Mouse (Mus musculus) bone marrow macrophage, adult 2 months (primary cell): ENCODE measurements around the gene Avpr1a. TPM values are rescaled to one million over a fixed set of nuclear protein-coding genes. Genes with fewer than 3 reads are reported as not detected.

Experiments used
- H3K27ac ChIP-seq: 2 replicates; pipeline ENCODE4 v1.5.1; 2012; ENCODE audit warnings: low read depth, low read length; ENCODE audit not compliant: insufficient read depth
- H3K4me1 ChIP-seq: 2 replicates; pipeline ENCODE4 v1.6.1; 2012; ENCODE audit warnings: low read length; ENCODE audit not compliant: control insufficient read depth, insufficient read depth
- H3K4me3 ChIP-seq: 2 replicates; pipeline ENCODE4 v1.5.1; 2012; ENCODE audit warnings: mild to moderate bottlenecking, low read length, moderate library complexity; ENCODE audit not compliant: insufficient read depth
- CTCF ChIP-seq: IDR thresholded peaks from 2 replicates; pipeline ENCODE4 v1.5.1; 2012; ENCODE audit warnings: low read depth, mild to moderate bottlenecking, low read length, moderate library complexity
- POLR2A ChIP-seq: IDR thresholded peaks from 2 replicates; pipeline ENCODE4 v1.6.1; 2012; ENCODE audit warnings: mild to moderate bottlenecking, low read depth, low read length, borderline replicate concordance
- polyA plus RNA-seq: library from polyadenylated mRNA; stranded (reverse); fragments of >200 nt; gene quantifications from 2 replicates; pipeline ENCODE4 v1.2.4, GENCODE M21; 2012; ENCODE audit not compliant: missing spikeins, insufficient read depth, insufficient read length

Avpr1a gene
- polyA plus RNA-seq: 0.27 TPM in 1 of 2 replicates, not detected in the other

GRCm38 (mm10) chr10:122447861-122448716 lies at the start of gene Avpr1a:
TSS of gene Avpr1a (plus strand) at chr10:122448499.
- no peak for TF ChIP-seq POLR2A
- no peak for TF ChIP-seq CTCF
- Histone ChIP-seq H3K4me3 (no peak within 1 kb of the TSS), H3K4me1 (no peaks in the 10 kb centered on the region), H3K27ac (no peak within 1 kb of the TSS)

GRCm38 (mm10) chr10:122402270-122402669 lies 46.0 kb upstream of the Avpr1a start:
- no peak for TF ChIP-seq CTCF
- no peak for TF ChIP-seq POLR2A
- Histone ChIP-seq H3K4me1 (no peaks in the 10 kb centered on the region), H3K27ac (no peak overlapping the region), H3K4me3 (no peak overlapping the region)

- H3K4me1 ChIP-seq: no peaks in the 10 kb centered on the region
- TF ChIP-seq CTCF: no peak
- TF ChIP-seq POLR2A: no peak
- no peak overlapping the region for H3K4me3 ChIP-seq
- H3K27ac ChIP-seq: no peak overlapping the region
Observed at GRCm38 (mm10) chr10:122406333-122406732, 42.0 kb upstream of the Avpr1a start.

GRCm38 (mm10) chr10:122408697-122409409 lies 39.4 kb upstream of the Avpr1a start:
- H3K4me1 ChIP-seq: no peaks in the 10 kb centered on the region
- H3K4me3 ChIP-seq: no peak overlapping the region
- no peak for TF ChIP-seq CTCF
- TF ChIP-seq POLR2A: no peak
- no peak overlapping the region for H3K27ac ChIP-seq

- Histone ChIP-seq H3K4me1 (no peaks in the 10 kb centered on the region), H3K4me3 (no peak overlapping the region), H3K27ac (no peak overlapping the region)
- TF ChIP-seq CTCF (no peak), POLR2A (no peak)
Observed at GRCm38 (mm10) chr10:122410791-122411190, 37.5 kb upstream of the Avpr1a start.

- no peak overlapping the region for H3K27ac ChIP-seq
- no peak for TF ChIP-seq POLR2A
- no peak for TF ChIP-seq CTCF
- no peak overlapping the region for H3K4me3 ChIP-seq
- H3K4me1 ChIP-seq: no peaks in the 10 kb centered on the region
Observed at GRCm38 (mm10) chr10:122432690-122433089, 15.6 kb upstream of the Avpr1a start.

GRCm38 (mm10) chr10:122447275-122447674 lies 1.0 kb upstream of the Avpr1a start:
- no peak for TF ChIP-seq POLR2A
- peak; percentile 45 for TF ChIP-seq CTCF
- Histone ChIP-seq H3K27ac (no peak overlapping the region), H3K4me1 (no peaks in the 10 kb centered on the region), H3K4me3 (no peak overlapping the region)

GRCm38 (mm10) chr10:122448717-122449611 lies 665 bp downstream of the Avpr1a start:
- Histone ChIP-seq H3K4me3 (no peak overlapping the region), H3K27ac (no peak overlapping the region), H3K4me1 (no peaks in the 10 kb centered on the region)
- no peak for TF ChIP-seq CTCF
- no peak for TF ChIP-seq POLR2A

GRCm38 (mm10) chr10:122449856-122450255 lies 1.6 kb downstream of the Avpr1a start:
- no peak overlapping the region for H3K27ac ChIP-seq
- no peak overlapping the region for H3K4me3 ChIP-seq
- TF ChIP-seq CTCF (no peak), POLR2A (no peak)
- no peaks in the 10 kb centered on the region for H3K4me1 ChIP-seq

GRCm38 (mm10) chr10:122453466-122453865 lies 5.2 kb downstream of the Avpr1a start:
- Histone ChIP-seq H3K27ac (no peak overlapping the region), H3K4me3 (no peak overlapping the region), H3K4me1 (no peaks in the 10 kb centered on the region)
- TF ChIP-seq POLR2A (no peak), CTCF (no peak)
